Mouse (Mus musculus) left cerebral cortex, postnatal 4 days (tissue): ENCODE results near the gene Swsap1. TPM values are rescaled to one million over a fixed set of nuclear protein-coding genes. Genes with fewer than 3 reads are reported as not detected.

Source experiments
- DNase-seq: peaks from one replicate; pipeline ENCODE4 v3.0.0-alpha.2; 2022
- intact Hi-C: fragments of 180-260 bp; cut with DNase I; formaldehyde crosslinking; loops from one replicate; pipeline ENCODE4 v1.15.1; 2025
- total RNA-seq, 2 experiments: library from RNA; stranded (reverse); gene quantifications; 2 replicates each; pipeline ENCODE4 v1.2.3; 2021

The Swsap1 gene
- total RNA-seq: 10 to 100 TPM; 11.8 to 12.6 TPM

DNA sequence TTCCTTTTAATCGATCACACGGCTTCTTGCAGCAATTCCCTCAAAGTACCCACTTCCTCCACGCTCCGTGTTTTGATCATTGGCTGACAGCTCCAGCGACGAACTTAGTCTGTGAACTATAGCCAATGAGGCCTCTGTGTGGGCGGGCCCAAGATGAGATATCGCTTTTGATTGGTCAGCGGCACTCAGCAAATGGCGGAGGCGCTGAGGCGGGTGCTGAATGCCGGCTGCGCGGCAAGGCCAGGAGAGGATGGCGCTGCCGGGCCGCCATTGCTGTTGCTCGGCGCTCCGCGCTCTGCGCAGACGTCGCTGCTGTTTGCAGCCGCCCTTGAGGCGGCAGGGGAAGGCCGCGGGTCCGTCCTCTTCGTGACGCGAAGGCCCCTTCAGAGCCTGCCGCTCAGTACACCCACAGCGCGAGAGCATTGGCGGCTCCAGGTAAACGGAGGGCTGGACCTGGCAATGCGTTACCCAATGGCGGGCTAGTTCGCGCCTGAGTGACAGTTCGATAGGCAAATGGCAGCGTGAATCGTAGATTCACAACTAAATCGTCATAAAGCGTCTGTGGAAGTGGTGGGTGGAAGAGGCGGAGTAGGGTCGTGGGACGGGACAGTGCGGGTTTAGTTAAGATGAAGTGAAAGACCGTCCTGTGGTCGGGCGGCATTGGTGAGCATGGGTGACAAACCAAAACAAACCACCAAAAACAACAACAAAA, at the start of gene Swsap1:
Swsap1 (plus strand) TSS at position 186 of the 712 bp plus-strand sequence.
- peak; percentile 98 for DNase-seq
- intact Hi-C loops: no loop called here

DNA sequence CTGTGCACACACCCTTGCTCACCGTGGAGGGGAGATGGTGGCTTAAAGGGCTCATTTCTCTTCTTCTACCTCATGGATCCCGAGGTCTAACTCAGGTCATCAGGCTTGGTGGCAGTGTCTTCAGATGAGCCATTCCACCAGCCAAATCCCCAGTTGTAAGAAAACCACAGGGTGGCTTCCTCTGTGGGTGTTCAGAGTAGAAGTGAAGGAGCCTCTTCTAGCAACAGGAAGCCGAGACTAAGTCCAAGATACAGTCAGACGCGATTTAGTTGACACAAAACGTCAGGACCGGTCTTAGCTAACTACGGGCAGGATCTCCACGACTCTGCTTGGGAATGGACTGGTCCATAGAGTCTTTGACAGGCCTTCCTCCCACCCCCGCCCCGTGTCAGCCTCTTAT, 47.3 kb upstream of the Swsap1 start:
- no peak for DNase-seq
- intact Hi-C loops: no loop called here

DNA sequence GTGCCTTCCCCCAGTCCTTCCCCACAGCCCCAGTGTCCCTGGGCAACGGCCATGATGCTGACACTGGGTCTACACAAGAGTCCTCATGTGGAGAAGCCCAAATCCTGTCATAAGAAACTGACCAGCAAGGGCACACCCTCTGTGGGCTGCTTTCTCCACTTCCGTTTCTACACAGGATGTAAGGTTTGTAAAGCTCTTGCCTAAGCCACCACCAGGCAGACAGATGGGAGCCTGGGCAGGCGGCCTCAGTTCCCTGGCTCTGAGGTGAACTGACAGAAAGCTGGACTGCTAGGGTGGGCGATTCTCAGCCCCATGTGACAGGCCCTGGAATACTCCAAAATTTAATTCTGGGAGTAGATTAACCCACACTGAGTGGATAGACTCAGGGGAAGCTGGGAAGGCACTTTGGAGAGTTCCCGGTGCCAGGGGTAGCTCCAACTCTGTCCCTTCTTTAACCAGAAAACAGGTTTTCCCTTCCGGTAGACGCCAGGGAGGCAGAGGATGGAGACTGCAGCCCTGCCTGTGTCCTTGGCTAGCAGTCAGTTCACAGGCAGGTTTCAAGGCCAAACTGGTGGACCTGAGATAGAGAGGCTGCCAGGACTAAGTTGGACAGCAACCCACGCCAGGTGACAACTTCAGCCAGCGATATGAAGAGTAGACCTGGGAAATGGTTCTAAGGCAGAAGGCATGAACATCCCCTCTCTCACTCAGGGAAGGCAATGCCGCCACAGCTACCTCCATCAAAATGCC, 45.9 kb upstream of the Swsap1 start:
- DNase-seq: no peak
- intact Hi-C loops: no loop called here

DNA sequence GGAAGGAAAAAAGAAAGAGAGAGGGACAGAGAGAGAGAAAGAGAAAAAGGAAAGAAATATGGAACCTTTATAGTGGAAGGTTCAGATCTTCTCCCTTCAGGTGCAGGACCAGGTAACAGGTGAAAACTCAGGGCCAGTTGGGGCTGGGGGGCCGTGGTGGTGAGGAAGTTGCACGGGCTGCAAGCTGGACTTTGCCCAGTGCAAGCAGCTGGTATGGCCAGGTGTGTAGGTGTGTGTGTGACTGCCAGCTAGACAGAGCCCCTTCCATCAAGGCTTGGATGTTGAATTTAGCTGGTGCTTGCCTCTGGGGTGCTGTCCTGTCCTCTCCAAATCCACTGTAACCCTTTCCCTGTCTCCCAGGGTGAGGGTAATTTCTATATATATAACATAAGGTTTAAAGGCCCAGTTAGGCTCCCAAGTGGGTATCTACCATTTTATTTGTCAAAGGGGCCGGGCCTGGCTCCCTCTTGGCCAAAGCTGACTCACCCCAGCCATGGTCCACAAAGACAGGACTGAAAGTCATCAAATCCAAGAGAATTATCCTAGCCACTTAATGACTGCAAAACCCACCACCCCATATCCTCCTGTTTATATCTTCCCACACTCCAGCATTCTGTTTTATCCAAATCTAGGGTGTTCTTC, 38.6 kb upstream of the Swsap1 start:
- intact Hi-C loops: no loop called here
- no peak for DNase-seq

DNA sequence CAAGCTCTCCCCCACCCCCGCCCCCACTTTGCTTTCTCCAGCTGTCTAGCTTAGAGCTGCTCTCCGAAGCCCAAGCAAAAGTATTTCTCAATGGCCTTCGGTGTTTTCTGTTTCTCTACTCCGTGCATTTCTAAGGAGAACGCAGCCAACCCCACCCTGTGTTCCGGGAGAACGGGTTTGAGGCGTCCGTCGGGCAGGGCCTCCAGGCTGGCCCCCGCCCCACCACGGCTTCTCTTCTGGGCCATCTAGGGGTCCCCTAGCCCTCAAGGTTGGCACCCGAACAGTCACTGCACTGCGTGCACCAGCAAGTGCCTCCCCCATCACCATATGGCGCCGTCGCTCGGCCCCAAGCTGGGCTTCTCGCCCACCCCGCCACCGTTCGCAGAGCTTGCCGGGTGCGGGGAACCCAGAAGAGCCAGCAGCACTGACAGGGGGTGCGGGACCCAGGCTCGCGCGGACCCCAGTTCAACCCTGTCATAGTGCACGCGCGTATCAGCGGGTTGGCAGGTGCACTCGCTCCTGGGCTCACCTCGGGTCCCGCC, 38.0 kb upstream of the Swsap1 start:
- intact Hi-C loops: no loop called here
- DNase-seq: peak; percentile 66

DNA sequence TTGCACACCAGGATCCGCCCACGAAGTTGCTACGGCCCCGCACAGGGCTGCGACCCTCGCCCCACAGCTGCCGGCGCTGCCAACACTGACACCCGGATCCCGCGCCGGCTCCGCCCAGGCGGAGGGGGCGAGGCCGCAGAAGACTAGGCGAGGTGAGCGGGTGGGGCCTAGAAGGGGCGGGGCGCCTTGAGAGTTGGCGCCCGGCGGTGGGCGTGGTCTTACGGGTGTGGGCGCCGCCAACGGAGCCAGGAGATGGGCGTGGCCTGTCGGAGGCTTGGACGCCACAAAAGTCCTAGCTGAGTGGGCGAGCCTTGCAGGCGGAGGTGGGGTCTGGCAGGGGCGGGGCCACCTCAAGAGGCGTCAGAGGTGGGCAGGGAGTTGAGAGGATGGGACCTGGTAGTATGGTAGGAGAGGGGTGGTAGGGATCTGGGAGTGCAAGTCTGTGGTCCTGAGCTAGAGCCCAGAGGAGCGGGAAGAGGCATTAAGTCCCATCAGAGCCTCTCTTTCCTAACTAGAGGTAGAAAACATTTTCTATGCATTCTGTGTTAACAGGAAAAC, 37.4 kb upstream of the Swsap1 start, which contains the start of gene Rab3d:
Rab3d (minus strand) TSS at position 158 of the 558 bp plus-strand sequence.
- DNase-seq: peak; percentile 97
- intact Hi-C loops: no loop called here

DNA sequence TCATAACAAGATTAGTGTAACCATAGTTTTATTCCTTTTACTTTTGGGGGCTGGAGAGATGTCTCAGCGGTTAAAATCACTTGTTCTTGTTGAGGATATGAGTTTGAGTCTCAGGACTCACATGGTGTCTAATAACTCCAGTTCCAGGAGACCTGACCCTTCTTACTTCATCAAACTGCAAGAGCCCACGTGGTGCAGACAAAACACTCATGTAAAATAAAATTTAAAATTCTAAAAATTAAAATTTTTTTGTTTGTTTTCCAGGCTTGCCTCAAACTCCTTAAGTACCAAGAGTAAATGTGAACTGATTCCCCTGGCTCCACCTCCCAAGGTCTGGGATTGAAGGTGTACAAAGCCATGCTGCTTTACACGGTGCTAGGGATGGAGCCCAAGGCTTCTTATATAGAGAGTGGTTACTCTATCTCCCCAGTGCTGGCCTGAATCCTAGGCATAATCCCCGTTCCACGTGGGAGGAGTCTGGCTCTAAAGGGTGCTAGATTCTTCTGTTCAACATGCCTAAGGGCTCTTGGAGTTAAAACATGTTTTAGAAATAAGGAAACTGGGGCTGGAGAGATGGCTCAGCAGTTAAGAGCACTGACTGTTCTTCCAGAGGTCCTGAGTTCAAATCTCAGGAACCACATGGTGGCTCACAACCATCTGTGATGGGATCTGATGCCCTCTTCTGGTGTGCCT, 36.7 kb upstream of the Swsap1 start:
- intact Hi-C loops: no loop called here
- no peak for DNase-seq

DNA sequence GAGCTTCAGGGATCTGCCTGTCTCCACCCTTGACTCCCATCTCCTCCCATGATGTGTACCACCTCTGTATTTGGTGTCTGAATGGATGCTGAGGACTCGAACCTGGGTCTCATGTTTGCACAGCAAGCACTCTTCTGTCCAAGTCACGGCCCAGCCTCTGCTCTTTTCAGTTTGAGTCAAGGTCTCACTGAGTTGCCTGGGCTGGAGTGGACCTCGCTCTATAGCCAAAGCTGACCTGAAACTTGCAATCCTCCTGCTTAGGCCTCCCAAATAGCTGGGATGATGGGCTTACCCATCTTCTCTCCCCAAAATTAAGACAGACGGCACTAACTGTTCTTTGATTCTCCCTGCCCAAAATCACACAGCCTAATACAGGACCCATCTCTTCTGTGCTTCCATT, 32.5 kb upstream of the Swsap1 start:
- DNase-seq: no peak
- intact Hi-C loops: no loop called here

DNA sequence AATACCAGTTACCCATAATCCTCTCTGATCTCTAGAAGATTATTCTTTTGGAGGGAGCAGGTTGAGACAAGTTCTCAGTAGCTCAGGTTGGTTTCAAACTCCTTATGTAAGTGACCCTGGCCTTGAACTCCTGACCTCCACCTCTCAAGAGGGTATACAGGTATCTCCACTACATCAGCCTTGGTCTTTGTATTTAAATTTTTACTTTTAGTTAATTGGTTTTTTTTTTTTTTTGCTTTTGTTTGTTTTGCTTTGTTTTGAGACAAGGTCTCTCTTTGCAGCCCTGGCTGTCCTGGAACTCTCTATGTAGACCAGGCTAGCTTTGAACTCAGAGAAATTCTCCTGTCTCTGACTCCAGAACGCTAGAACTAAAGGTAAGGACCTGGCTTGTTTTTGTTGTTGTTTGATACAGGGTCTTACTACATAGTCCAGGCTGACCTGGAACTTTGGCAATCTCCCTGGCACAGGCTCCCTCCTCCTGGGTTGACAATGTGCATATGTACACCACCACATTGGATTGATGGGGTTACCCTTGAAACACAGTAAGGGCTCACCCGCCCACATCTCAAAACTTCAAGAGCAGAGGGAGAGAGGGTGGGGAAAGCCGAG, 32.0 kb upstream of the Swsap1 start:
- intact Hi-C loops: no loop called here
- DNase-seq: no peak

DNA sequence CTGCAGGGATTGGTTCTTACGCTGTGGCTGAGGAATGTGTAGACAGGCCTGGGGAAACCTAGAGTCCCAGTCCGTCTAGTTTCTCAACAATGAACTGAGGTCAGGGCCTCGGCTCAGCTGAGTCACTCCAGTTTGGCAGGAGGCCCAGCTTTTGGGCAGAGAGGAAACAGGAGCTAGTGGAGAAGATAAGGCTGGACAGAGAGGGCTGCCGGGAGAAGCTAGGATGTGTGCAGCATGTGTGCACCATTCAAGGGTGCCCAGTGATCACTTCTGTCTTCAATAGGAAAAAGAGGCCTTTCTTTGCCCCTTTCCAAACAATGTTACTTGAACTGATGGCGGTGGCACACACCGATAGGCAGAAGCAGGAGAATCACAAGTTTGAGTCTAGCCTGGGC, 31.5 kb upstream of the Swsap1 start:
- intact Hi-C loops: no loop called here
- no peak for DNase-seq

DNA sequence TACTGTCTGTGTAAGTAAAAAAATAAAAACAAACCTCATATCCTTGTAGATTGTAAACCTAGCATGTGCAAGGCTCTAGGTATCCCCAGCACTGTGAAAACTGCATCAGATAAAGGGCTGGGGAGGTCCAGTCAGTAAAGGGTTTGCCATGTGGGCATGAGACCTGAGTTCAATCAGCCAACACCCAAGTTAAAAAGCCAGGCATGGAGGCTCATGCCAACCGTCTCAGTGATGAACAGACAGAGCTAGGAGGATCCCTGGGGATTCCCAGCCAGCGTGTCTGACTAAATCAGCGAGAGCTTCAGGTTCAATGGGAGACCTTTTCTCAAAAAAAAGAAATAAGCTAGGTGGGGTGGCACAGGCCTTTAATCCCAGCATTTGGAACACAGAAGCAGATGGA, 30.5 kb upstream of the Swsap1 start:
- intact Hi-C loops: no loop called here

DNA sequence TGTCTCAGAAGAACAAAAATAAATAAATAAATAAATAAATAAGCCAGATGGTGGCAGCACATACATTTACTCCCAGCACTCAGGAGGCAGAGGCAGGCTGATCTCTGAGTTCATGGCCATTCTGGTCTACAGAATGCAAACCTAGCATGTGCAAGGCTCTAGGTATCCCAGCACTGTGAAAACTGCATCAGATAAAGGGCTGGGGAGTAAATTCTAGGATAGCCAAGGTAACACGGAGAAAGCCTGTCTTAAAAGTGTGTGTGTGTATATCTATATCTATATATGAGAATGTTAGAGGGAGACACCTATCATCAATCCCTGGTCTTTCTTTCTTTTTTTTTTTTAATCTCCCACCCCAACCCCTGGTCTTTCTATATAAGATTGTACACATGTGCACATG, 30.0 kb upstream of the Swsap1 start:
- no peak for DNase-seq
- intact Hi-C loops: no loop called here

More for the DNA sequence above, 30.5 kb upstream of the Swsap1 start:
- DNase-seq: no peak

DNA sequence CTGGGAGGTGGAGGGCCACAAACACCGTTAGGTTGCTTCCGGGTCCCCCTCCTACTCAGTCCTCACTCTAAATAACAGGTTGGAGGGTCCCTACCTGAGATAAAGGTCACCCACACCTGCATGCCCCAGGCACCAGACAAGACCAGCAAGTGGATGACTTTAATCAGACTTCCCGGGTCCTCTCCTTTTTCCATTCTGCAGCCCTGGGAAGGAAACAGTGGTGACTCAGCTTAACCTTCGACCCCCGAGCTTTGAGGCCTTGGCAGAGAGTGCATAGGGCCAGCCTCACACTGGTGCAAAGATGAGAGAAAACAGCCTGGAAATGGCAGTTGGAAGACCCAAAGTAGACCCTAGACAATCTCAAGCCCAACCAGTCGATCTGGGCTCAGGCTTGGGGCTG, 29.4 kb upstream of the Swsap1 start:
- intact Hi-C loops: no loop called here
- DNase-seq: no peak

DNA sequence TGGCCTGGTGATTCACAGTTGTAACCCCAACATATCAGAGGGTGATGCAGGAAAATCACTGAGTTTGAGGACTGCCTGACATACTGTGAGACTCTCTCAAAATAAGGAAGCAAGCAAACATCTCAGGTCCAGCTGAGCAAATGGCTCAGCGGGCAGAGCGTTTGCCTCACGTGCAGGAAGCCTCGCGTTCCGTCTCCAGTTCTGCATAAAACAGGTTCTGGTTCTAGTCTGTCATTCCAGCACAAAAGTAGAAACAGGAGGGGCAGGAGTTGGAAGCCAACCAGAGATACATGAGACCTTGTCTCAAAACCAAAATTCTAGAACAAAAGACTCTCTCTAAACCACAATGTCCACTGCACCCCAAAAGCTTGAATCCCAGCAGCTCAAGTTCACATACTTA, 28.8 kb upstream of the Swsap1 start:
- no peak for DNase-seq
- intact Hi-C loops: no loop called here

DNA sequence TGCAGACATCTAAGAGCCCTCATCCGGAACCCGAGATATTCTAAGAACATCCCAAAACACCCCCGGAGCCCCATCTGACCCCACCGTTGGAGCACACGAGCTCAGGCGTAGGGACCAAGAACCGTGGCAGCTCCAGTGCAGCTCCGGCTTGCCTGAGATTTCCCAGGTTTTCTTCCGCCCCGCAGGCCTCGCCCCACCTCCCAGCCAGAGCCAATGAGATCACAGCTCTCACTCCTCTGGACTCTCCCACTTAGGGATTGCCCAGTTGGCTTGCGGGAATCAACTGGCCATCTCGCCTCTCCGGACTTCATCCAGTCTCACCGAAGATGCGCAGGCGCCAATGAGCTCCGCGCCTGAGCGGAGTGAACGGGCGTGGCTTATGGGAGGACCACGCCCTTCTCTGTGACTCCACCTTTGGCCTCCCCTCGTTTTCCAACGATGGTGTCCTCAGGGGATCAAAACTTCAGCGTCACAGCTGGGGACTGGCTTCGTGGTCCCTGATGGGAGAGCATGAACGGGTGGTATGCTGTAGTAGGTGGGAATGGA, 28.3 kb upstream of the Swsap1 start, which contains the start of the genes Ccdc159 and Tmem205:
Ccdc159 (plus strand) TSS at position 264 of the 546 bp plus-strand sequence.
Tmem205 (minus strand) TSS at position 349 of the 546 bp plus-strand sequence.
- intact Hi-C loops: no loop called here
- peak; percentile 93 for DNase-seq

DNA sequence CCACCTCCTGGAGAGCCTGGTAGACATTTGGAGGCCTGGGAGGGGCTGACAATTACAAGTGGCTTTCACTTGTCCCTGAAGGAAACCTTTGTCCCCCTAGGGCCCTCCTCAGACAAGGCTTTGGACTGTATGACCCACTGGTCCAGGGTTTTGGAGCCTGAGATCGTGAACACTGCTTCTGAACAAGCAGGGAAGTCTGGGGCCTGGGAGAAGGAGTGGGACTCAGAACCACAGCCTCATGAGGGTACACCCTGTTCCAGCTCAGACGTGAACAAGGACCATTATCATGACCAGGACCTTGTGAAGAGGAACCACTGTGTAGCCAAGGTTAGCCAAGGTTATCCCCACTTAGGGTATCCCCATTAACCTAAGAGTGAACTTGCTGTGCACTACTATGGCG, 26.3 kb upstream of the Swsap1 start:
- DNase-seq: no peak
- intact Hi-C loops: no loop called here

DNA sequence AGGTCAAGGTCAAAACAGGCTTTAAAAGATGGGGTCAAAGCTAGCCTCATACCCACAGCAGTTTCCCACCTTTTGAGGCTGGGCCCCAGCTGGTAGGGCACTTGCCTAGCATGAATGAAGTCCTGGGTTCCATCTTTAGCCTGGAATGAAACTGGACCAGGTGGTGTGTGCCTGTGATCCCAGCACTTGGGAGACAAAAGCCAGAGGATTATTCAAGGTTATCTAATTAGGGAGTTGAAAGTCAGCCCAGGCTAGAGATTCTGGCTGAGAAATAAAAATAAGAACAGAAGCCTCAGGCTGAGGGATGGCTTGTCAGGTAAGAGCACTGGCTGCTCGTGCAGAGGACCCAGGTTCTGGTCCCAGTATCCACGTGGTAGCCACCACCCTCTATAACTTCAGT, 23.5 kb upstream of the Swsap1 start:
- intact Hi-C loops: no loop called here

DNA sequence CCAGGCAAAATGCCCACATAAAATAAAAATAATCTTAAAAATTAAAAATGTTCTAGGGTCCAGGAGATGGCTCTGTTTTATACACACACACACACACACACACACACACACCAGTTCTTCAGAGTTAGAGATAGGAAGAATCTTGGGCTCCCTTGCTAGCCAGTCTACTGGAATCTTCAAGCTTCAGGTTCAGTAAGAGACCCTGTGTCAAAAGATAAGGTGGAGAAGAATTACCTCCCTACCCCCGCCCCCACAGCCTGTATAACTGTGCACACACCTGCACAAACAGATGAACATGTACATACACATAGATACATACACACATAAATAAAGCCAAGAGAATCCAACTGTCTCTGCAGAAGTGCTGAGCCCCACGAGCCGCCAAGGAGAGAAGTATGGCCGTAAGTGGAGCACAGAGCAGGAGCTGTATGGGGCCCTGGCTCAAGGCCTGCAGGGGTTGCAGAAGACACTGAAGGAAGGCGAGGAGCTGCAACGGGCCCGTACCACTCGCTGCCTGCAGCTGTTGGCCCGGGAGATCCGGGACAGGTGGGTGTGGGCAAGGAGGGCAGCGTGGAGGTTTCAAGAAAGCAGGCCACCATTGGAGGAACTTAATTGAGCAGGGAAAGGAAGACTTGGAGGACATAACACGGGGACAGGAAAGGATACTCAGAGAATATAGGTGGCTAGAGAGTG, 23.0 kb upstream of the Swsap1 start:
- DNase-seq: no peak
- intact Hi-C loops: no loop called here

More for the DNA sequence above, 23.5 kb upstream of the Swsap1 start:
- DNase-seq: no peak

DNA sequence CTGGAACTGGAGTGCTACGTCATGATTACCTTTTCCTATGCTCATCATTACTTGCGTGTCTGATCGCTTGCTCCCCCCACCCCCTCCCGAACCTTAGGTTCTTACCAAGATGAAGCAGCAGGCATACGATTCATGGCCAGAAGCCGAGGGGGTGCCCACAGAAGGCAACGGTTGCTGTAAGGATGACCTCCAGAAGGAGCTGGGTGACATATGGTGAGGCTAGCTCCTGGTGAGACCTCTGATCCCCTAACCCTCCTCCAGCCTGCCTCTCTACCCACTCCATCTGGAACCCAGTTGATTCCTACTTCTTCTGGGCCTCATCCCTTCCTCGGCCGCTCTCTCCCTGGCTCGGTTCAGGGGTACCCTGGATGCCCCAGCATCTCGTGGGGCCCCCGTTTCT, 21.5 kb upstream of the Swsap1 start:
- DNase-seq: no peak
- intact Hi-C loops: no loop called here
